Mouse (Mus musculus) kidney, adult 11 months (tissue): ENCODE data around the gene Serpina3c.

Experiments
- DNase-seq: peaks from one replicate; pipeline ENCODE4 v3.0.0; 2022

Serpina3c gene

DNA sequence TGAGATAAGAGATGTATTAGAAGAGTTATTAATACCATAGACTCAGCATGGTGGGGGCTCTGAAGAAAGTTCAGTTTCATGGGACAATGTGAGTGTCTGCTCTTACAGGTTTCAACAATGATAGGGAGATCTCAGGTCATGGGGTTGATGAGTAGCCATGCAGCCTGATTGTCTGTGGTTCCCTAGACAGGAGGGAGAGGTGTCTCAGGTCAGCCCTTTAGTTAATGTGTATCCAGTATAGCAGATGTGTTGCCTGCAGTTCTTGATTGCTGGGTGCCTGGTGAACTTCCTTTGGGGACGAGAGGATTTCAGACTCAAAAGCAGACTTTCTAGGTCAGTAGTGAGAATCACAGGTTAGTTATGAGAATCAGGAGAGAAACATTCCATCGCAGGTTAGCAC, 45.2 kb downstream of the Serpina3c start:
- DNase-seq, result peak; percentile 47

DNA sequence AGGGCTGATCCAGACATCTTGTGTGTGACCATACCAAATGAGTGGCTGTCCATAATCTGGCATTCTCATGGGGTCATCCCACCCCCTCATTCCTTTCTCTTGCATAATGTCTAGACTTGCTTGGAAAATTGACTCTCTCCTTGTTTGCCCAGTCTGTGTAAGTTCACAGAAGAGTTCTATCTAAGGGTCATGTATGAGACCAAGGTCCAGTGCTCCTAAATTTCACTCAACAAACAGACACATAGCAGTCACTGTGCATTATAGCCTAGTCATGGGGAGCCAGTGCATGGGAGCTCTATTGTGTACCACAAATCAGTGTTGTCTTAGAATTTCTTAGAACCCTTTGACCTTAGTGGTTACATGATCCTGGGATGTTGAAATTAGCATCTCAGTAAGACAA, 46.8 kb downstream of the Serpina3c start:
- no peak for DNase-seq

DNA sequence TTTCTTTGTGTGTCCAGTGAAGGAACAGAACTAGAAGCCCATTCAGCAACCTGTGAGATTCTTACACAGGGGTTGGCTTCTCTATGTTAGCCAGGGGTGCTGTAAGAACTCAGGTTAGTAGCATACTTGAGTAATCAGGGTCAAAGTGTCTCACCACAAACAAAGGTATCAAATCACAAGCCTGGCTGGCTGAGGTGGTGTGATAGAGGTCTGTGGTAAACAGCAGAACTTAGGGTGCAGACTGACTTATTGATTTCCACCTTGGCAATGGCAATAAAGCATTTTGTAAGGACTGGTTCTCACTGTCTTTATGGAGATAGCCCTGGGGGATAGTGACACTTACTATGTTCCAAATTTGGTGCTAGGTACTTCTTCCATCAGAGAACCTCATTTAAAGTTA, 47.8 kb downstream of the Serpina3c start:
- DNase-seq, result no peak

DNA sequence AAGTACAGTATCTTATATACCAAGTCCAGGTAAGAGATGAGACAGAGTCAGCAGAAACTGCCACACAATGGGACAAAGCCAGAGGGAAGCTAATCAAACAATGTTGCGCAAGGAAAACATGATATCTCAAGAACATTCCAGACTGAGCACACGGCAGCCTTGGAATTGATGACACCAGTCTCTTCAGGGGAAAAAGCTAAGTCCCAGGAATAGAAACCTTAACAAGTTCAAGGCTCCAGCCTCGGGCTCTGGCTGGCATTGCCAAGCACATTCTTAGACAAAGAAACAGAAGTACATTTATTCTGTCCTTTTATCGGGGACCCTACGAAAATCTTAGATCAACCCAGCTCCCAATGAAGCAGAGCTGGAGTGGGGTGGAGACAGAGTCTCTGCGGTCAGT, 52.9 kb downstream of the Serpina3c start, which contains the start of gene Serpina5:
Serpina5 (plus strand) TSS at position 346 of the 400 bp plus-strand sequence.
- no peak for DNase-seq
